Mouse (Mus musculus) intestine, postnatal 0 days (tissue): ENCODE data around the gene Lamc1. TPM values are rescaled to one million over a fixed set of nuclear protein-coding genes. Genes with fewer than 3 reads are reported as not detected.
A peak's percentile ranks its signal among the peaks of the same experiment; 100 is the strongest.

Experiments
- ATAC-seq: fragments of 200-750 bp; cut with Nextera tagmentation; 2 replicates; pipeline ENCODE4 v1.8.0; 2017; ENCODE audit warnings: mild to moderate bottlenecking, moderate TSS enrichment, moderate library complexity
- H3K27ac ChIP-seq: fragments of 300-500 bp; sonication (generic); 2 replicates; pipeline ENCODE4 v1.5.1; 2014; ENCODE audit warnings: mild to moderate bottlenecking, low read depth, low read length, moderate library complexity
- H3K27me3 ChIP-seq: fragments of 300-500 bp; sonication (generic); replicated peaks from 2 replicates; pipeline ENCODE4 v1.6.1; 2014; ENCODE audit warnings: low read length, mixed read lengths; ENCODE audit not compliant: control insufficient read depth, insufficient read depth
- H3K36me3 ChIP-seq: fragments of 300-500 bp; sonication (generic); 2 replicates; pipeline ENCODE4 v1.6.1; 2014; ENCODE audit warnings: mild to moderate bottlenecking, moderate library complexity; ENCODE audit not compliant: control insufficient read depth, insufficient read depth
- H3K4me1 ChIP-seq: fragments of 300-500 bp; sonication (generic); replicated peaks from 2 replicates; pipeline ENCODE4 v1.6.1; 2014; ENCODE audit warnings: antibody characterized with exemption, low read length, mixed read lengths; ENCODE audit not compliant: control insufficient read depth, insufficient read depth
- H3K4me2 ChIP-seq: fragments of 300-500 bp; sonication (generic); replicated peaks from 2 replicates; pipeline ENCODE4 v1.6.1; 2014; ENCODE audit warnings: low read depth, mild to moderate bottlenecking, moderate library complexity
- H3K4me3 ChIP-seq: fragments of 300-500 bp; sonication (generic); 2 replicates; pipeline ENCODE4 v1.5.1; 2014; ENCODE audit warnings: low read depth, low read length
- H3K9ac ChIP-seq: fragments of 300-500 bp; sonication (generic); 2 replicates; pipeline ENCODE4 v1.6.1; 2014; ENCODE audit warnings: mild to moderate bottlenecking, low read depth, low read length
- H3K9me3 ChIP-seq: fragments of 300-500 bp; sonication (generic); 2 replicates; pipeline ENCODE4 v1.6.1; 2016; ENCODE audit warnings: mixed run types; ENCODE audit not compliant: control insufficient read depth
- CTCF ChIP-seq: sonication (generic); IDR thresholded peaks from 2 replicates; pipeline ENCODE4 v1.5.1; 2016; ENCODE audit warnings: low read depth, mild to moderate bottlenecking, control low read depth, antibody characterized with exemption, moderate library complexity
- WGBS: fragments of 180-500 bp; shearing (Covaris S2); extraction: QIAGEN DNeasy Blood & Tissue Kit; methylation state at CpG from one replicate; pipeline ENCODE4 v1.1.7; 2014; 5-methylcytosine and 5-hydroxymethylcytosine counted together
- polyA plus RNA-seq: library from polyadenylated mRNA; unstranded; fragments of >200 nt; fragmentation: Nextera tagmentation; extraction: Ambion mirVana; gene quantifications from 2 replicates; pipeline ENCODE4 v1.2.1, GENCODE M21; 2015

Lamc1 gene
- polyA plus RNA-seq, 1 experiment from 2014 or later: 39.2 TPM

- 0 out of 2 replicates have a peak, but pooled peaks cover 9% of the 10 kb centered on the region for H3K4me1 ChIP-seq
- no peaks in the 10 kb centered on the region for H3K36me3 ChIP-seq
- no peak overlapping the region for H3K27ac ChIP-seq
- no peak for TF ChIP-seq CTCF
- no peak overlapping the region for H3K9ac ChIP-seq
- WGBS: 47% methylated on average over 3 of the region's 3 CpGs
- H3K27me3 ChIP-seq: no peaks in the 10 kb centered on the region
- H3K4me2 ChIP-seq: no peak overlapping the region
- no peak overlapping the region for H3K4me3 ChIP-seq
- ATAC-seq: peak; percentile 50
- H3K9me3 ChIP-seq: no peaks in the 10 kb centered on the region
These were observed 144.5 kb downstream of the Lamc1 start for GRCm38 (mm10) chr1:153188081-153188480.

GRCm38 (mm10) chr1:153185828-153186803, 146.5 kb downstream of the Lamc1 start, which contains the start of gene Lamc2:
Gene Lamc2 (minus strand): TSS chr1:153186447.
- peak within 1 kb of the TSS; percentile 48 for H3K4me3 ChIP-seq
- no peaks in the 10 kb centered on the region for H3K27me3 ChIP-seq
- H3K9me3 ChIP-seq: no peaks in the 10 kb centered on the region
- no peak for TF ChIP-seq CTCF
- peak within 1 kb of the TSS; percentile 46; the same call in 1 of the 2 replicates for H3K27ac ChIP-seq
- peak within 1 kb of the TSS; percentile 84 for H3K4me2 ChIP-seq
- peak; percentile 97 for ATAC-seq
- H3K4me1 ChIP-seq: 0 out of 2 replicates have a peak, but pooled peaks cover 9% of the 10 kb centered on the region
- peak within 1 kb of the TSS; percentile 50 for H3K9ac ChIP-seq
- 5% methylated on average over 46 of the region's 46 CpGs for WGBS
- no peaks in the 10 kb centered on the region for H3K36me3 ChIP-seq

- Histone ChIP-seq H3K4me1 (no peaks in the 10 kb centered on the region), H3K27ac (no peak overlapping the region), H3K4me3 (no peak overlapping the region), H3K27me3 (no peaks in the 10 kb centered on the region), H3K4me2 (no peak overlapping the region), H3K36me3 (no peaks in the 10 kb centered on the region), H3K9me3 (no peaks in the 10 kb centered on the region), H3K9ac (no peak overlapping the region)
- TF ChIP-seq CTCF: no peak
- WGBS: 56% methylated on average over 9 of the region's 9 CpGs
- no peak for ATAC-seq
These were observed 151.8 kb downstream of the Lamc1 start for GRCm38 (mm10) chr1:153180586-153181289.

GRCm38 (mm10) chr1:153180160-153180559, 152.4 kb downstream of the Lamc1 start:
- Histone ChIP-seq H3K36me3 (no peaks in the 10 kb centered on the region), H3K27ac (no peak overlapping the region), H3K4me2 (no peak overlapping the region), H3K9me3 (no peaks in the 10 kb centered on the region), H3K9ac (no peak overlapping the region), H3K4me1 (no peaks in the 10 kb centered on the region), H3K4me3 (no peak overlapping the region), H3K27me3 (no peaks in the 10 kb centered on the region)
- no peak for TF ChIP-seq CTCF
- no peak for ATAC-seq
- WGBS: 75% methylated on average over 4 of the region's 4 CpGs

- Histone ChIP-seq H3K36me3 (no peaks in the 10 kb centered on the region), H3K4me1 (no peaks in the 10 kb centered on the region), H3K9ac (no peak overlapping the region), H3K9me3 (no peaks in the 10 kb centered on the region), H3K4me2 (no peak overlapping the region), H3K27me3 (no peaks in the 10 kb centered on the region), H3K27ac (no peak overlapping the region), H3K4me3 (no peak overlapping the region)
- no peak for TF ChIP-seq CTCF
- no peak for ATAC-seq
- WGBS: 73% methylated on average over 12 of the region's 12 CpGs
These were observed 157.8 kb downstream of the Lamc1 start for GRCm38 (mm10) chr1:153174801-153175200.

- H3K9ac ChIP-seq: no peak overlapping the region
- no peaks in the 10 kb centered on the region for H3K4me1 ChIP-seq
- no peak for TF ChIP-seq CTCF
- no peaks in the 10 kb centered on the region for H3K36me3 ChIP-seq
- no peaks in the 10 kb centered on the region for H3K27me3 ChIP-seq
- no peaks in the 10 kb centered on the region for H3K9me3 ChIP-seq
- H3K4me2 ChIP-seq: no peak overlapping the region
- ATAC-seq: no peak
- no peak overlapping the region for H3K27ac ChIP-seq
- 76% methylated on average over 3 of the region's 3 CpGs for WGBS
- H3K4me3 ChIP-seq: no peak overlapping the region
These were observed 159.3 kb downstream of the Lamc1 start for GRCm38 (mm10) chr1:153173276-153173675.
